Mouse (Mus musculus) intestine, embryonic 15.5 days (tissue): ENCODE data around the gene Tbc1d4. TPM values are rescaled to one million over a fixed set of nuclear protein-coding genes. Genes with fewer than 3 reads are reported as not detected.
"Not testable (repeated sequence)": the region's sequence is repeated elsewhere in the genome, so short reads cannot be mapped to it uniquely, and the experiment has no call there.

Source experiments
- ATAC-seq: fragments of 200-750 bp; cut with Nextera tagmentation; 2 replicates; pipeline ENCODE4 v1.8.0; 2017; ENCODE audit warnings: moderate TSS enrichment, moderate library complexity
- H3K27ac ChIP-seq: fragments of 300-500 bp; sonication (generic); 2 replicates; pipeline ENCODE4 v1.5.1; 2015; ENCODE audit warnings: mild to moderate bottlenecking, inconsistent platforms
- H3K27me3 ChIP-seq: fragments of 300-500 bp; sonication (generic); replicated peaks from 2 replicates; pipeline ENCODE4 v1.6.1; 2015; ENCODE audit warnings: inconsistent platforms
- H3K36me3 ChIP-seq: fragments of 300-500 bp; sonication (generic); 2 replicates; pipeline ENCODE4 v1.6.1; 2015; ENCODE audit warnings: inconsistent platforms
- H3K4me1 ChIP-seq: fragments of 300-500 bp; sonication (generic); replicated peaks from 2 replicates; pipeline ENCODE4 v1.6.1; 2015; ENCODE audit warnings: inconsistent platforms
- H3K4me2 ChIP-seq: fragments of 300-500 bp; sonication (generic); replicated peaks from 2 replicates; pipeline ENCODE4 v1.6.1; 2015; ENCODE audit warnings: mild to moderate bottlenecking, inconsistent platforms
- H3K4me3 ChIP-seq: fragments of 300-500 bp; sonication (generic); replicated peaks from 2 replicates; pipeline ENCODE4 v1.5.1; 2015; ENCODE audit warnings: inconsistent platforms
- H3K9ac ChIP-seq: fragments of 300-500 bp; sonication (generic); 2 replicates; pipeline ENCODE4 v1.6.1; 2015; ENCODE audit warnings: inconsistent platforms
- H3K9me3 ChIP-seq: fragments of 300-500 bp; sonication (generic); 2 replicates; pipeline ENCODE4 v1.6.1; 2016; ENCODE audit warnings: inconsistent platforms
- WGBS: fragments of 180-500 bp; shearing (Covaris S2); methylation state at CpG from one replicate; pipeline ENCODE4 v1.1.7; 2015; 5-methylcytosine and 5-hydroxymethylcytosine counted together
- polyA plus RNA-seq: library from polyadenylated mRNA; unstranded; fragments of >200 nt; fragmentation: Nextera tagmentation; extraction: Ambion mirVana; gene quantifications from 2 replicates; pipeline ENCODE4 v1.2.1, GENCODE M21; 2015

Gene Tbc1d4
- polyA plus RNA-seq, 1 experiment from 2014 or later: 8.9 TPM

DNA sequence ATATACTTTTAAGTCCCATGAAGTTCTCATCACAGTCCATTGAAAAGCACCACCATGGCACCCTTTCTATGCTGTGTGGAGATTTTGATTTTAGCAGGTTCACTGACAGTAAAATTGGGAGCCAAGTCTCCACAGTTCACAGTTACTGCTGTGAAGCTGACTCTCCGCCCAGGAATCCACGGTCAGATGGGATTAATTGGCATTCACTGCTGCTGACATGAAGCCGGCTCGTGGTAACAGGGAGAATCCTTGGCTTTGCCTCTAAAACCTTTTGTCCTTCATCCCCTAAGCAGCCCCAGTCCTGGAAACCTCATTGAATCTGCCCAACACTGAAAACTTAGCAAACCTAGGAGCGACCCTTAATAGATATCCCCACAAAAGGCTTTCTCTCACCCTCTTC is 17.9 kb downstream of the Tbc1d4 start:
- Histone ChIP-seq H3K4me2 (no peak overlapping the region), H3K27ac (no peak overlapping the region), H3K4me1 (no peaks in the 10 kb centered on the region), H3K9me3 (no peaks in the 10 kb centered on the region), H3K9ac (no peak overlapping the region), H3K27me3 (no peaks in the 10 kb centered on the region), H3K36me3 (no peaks in the 10 kb centered on the region), H3K4me3 (no peak overlapping the region)
- no peak for ATAC-seq
- 83% methylated on average over 5 of the region's 5 CpGs for WGBS

- WGBS: 71% methylated on average over 3 of the region's 4 CpGs
- not testable (repeated sequence) for H3K9me3 ChIP-seq
These were observed 20.6 kb downstream of the Tbc1d4 start for GRCm38 (mm10) chr14:101588209-101588991.

GRCm38 (mm10) chr14:101587366-101588040 is 21.5 kb downstream of the Tbc1d4 start:
- not testable (repeated sequence) for H3K4me2 ChIP-seq, H3K27me3 ChIP-seq, H3K27ac ChIP-seq, H3K4me3 ChIP-seq, H3K9me3 ChIP-seq, H3K9ac ChIP-seq, H3K36me3 ChIP-seq, ATAC-seq, H3K4me1 ChIP-seq
- WGBS: 70% methylated on average over 5 of the region's 6 CpGs

More at GRCm38 (mm10) chr14:101588209-101588991, 20.6 kb downstream of the Tbc1d4 start:
- H3K36me3 ChIP-seq, H3K4me3 ChIP-seq, H3K27me3 ChIP-seq, ATAC-seq, H3K4me2 ChIP-seq, H3K27ac ChIP-seq, H3K4me1 ChIP-seq, H3K9ac ChIP-seq: not testable (repeated sequence)

DNA sequence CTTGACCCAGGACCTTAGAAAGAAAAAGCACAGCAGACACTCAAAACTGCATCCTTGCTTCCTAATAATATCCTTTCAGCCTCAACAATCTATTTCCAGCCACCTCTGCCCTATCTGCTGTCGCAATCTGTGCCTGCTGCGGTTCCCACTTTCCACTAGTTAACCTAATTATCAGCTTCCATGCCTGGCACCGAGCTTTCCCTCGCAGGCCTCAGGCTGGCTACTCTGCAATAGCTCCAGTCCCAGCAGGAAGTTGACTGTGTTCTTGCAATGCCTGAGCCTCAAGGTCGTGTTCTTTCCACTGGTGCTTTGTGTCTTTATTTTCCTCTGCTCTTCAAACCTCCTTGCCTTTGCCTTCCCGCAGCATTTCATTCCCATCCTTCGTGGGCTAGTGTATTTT is 22.9 kb downstream of the Tbc1d4 start:
- H3K4me3 ChIP-seq: no peak overlapping the region
- ATAC-seq: no peak
- H3K4me1 ChIP-seq: no peaks in the 10 kb centered on the region
- H3K9me3 ChIP-seq: no peaks in the 10 kb centered on the region
- no peak overlapping the region for H3K27ac ChIP-seq
- H3K9ac ChIP-seq: no peak overlapping the region
- H3K27me3 ChIP-seq: no peaks in the 10 kb centered on the region
- H3K36me3 ChIP-seq: no peaks in the 10 kb centered on the region
- H3K4me2 ChIP-seq: no peak overlapping the region
- WGBS: 69% methylated on average over 7 of the region's 7 CpGs

DNA sequence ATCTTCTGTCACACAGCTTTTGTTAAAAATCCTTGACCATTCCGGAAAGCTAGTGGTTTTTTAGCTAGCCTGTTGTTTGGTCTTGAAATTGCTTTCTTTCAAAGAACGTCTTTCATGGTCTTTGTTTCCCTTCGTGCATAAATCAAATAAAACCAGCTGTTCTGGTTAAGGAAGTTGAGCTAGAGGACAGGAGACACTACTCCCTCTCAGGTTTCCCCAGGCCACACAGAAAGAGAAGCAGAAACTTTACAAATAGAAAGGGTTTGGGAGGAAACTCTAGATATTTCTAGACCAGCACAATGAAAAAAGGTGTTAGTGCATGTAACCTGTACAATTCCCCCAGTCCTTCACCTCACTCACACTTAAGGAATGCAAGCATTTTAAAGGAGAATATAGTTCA is 33.3 kb downstream of the Tbc1d4 start:
- Histone ChIP-seq H3K27me3 (no peaks in the 10 kb centered on the region), H3K4me2 (no peak overlapping the region), H3K27ac (no peak overlapping the region), H3K9me3 (no peaks in the 10 kb centered on the region), H3K4me3 (no peak overlapping the region), H3K9ac (no peak overlapping the region), H3K4me1 (no peaks in the 10 kb centered on the region), H3K36me3 (no peaks in the 10 kb centered on the region)
- no peak for ATAC-seq
- 22% methylated on average over 3 of the region's 3 CpGs for WGBS

DNA sequence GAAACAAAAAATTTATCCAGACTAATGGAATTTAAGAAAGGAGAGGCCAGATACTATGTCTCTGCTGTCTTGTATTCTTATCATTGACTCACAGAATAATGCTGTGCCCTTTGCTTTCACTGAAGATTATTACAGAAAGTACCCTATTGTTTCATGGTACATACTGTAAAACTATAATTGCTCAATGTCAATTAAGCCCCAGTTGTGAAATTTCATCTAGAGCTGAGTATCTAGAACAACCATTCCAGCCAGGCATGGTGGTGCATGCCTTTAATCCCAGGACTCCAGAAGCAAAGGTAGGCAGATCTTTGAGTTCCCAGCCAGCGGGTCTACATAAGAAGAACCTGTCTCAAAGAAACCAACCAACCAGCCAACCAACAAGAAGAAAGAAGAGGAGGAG is 34.5 kb downstream of the Tbc1d4 start:
- ATAC-seq: no peak
- 94% methylated on average over 1 of the region's 1 CpGs for WGBS

DNA sequence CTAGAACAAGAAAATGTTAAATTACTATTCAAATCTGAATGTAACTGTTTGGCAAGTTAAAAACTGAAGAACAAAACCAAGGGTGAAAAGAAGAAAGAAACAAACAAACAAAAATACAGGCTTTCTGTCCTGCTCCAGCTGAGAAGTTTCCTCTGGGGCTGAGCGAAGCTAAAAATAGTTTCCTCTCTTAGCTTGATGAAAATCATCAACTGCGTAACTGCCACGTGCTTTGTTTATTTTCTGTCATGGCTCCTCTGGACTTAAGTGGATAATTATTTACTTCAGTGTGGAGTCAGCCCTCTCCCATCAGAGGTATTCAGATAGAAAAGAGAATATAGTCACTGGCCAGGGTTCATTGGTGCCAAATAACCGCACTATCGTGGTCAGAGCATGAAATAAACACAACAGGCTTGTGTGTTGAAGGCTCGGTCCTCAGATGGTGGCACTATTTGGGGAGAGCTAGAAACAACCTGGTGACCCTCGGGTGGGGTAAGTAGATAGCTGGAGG is 35.8 kb downstream of the Tbc1d4 start:
- ATAC-seq: no peak
- 58% methylated on average over 7 of the region's 7 CpGs for WGBS

More for the DNA sequence above, 34.5 kb downstream of the Tbc1d4 start:
- Histone ChIP-seq H3K27me3 (no peaks in the 10 kb centered on the region), H3K9me3 (no peaks in the 10 kb centered on the region), H3K9ac (no peak overlapping the region), H3K4me3 (no peak overlapping the region), H3K4me2 (no peak overlapping the region), H3K36me3 (no peaks in the 10 kb centered on the region), H3K4me1 (no peaks in the 10 kb centered on the region), H3K27ac (no peak overlapping the region)

GRCm38 (mm10) chr14:101568828-101569227 is 40.2 kb downstream of the Tbc1d4 start:
- Histone ChIP-seq H3K4me1 (no peaks in the 10 kb centered on the region), H3K27me3 (no peaks in the 10 kb centered on the region), H3K9me3 (no peaks in the 10 kb centered on the region), H3K27ac (no peak overlapping the region), H3K4me2 (no peak overlapping the region), H3K4me3 (no peak overlapping the region), H3K9ac (no peak overlapping the region), H3K36me3 (no peaks in the 10 kb centered on the region)
- 76% methylated on average over 2 of the region's 2 CpGs for WGBS
- no peak for ATAC-seq

More for the DNA sequence above, 35.8 kb downstream of the Tbc1d4 start:
- Histone ChIP-seq H3K9me3 (no peaks in the 10 kb centered on the region), H3K4me3 (no peak overlapping the region), H3K27me3 (no peaks in the 10 kb centered on the region), H3K27ac (no peak overlapping the region), H3K9ac (no peak overlapping the region), H3K4me2 (no peak overlapping the region), H3K4me1 (no peaks in the 10 kb centered on the region), H3K36me3 (no peaks in the 10 kb centered on the region)

GRCm38 (mm10) chr14:101566717-101567116 is 42.3 kb downstream of the Tbc1d4 start:
- ATAC-seq: no peak
- no peaks in the 10 kb centered on the region for H3K36me3 ChIP-seq

GRCm38 (mm10) chr14:101565661-101566060 is 43.3 kb downstream of the Tbc1d4 start:
- WGBS: 70% methylated on average over 3 of the region's 3 CpGs

More at GRCm38 (mm10) chr14:101566717-101567116, 42.3 kb downstream of the Tbc1d4 start:
- H3K4me1 ChIP-seq: no peaks in the 10 kb centered on the region
- no peak overlapping the region for H3K27ac ChIP-seq
- H3K4me2 ChIP-seq: no peak overlapping the region
- no peak overlapping the region for H3K4me3 ChIP-seq
- no peak overlapping the region for H3K9ac ChIP-seq
- H3K27me3 ChIP-seq: no peaks in the 10 kb centered on the region
- H3K9me3 ChIP-seq: no peaks in the 10 kb centered on the region
- WGBS: 92% methylated on average over 2 of the region's 2 CpGs

DNA sequence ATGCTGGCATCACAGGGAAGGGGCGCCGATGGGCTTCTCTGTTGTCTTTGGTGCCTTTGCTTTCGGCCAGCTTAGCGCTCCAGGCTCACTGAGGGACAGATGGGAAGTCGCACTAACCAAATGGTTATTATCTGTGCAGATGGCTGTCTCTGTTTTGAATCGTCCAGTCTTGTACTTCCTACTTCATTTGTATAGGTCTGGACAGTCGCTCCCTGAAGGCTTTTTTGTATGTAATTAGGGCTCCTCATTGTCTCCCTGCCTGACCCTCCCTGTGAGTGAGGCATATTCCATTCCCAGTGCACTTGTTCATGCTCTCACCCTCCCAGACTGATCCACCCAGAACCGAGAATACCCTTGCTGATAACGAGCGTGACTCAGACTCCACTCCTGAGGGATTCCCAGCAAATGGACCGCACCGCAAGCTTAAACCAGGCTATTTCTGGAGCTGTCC is 47.7 kb downstream of the Tbc1d4 start:
- Histone ChIP-seq H3K27ac (no peak overlapping the region), H3K36me3 (no peaks in the 10 kb centered on the region), H3K9me3 (no peaks in the 10 kb centered on the region), H3K4me3 (no peak overlapping the region), H3K4me2 (no peak overlapping the region), H3K9ac (no peak overlapping the region), H3K27me3 (no peaks in the 10 kb centered on the region), H3K4me1 (no peaks in the 10 kb centered on the region)
- ATAC-seq: no peak
- 75% methylated on average over 12 of the region's 12 CpGs for WGBS

More at GRCm38 (mm10) chr14:101565661-101566060, 43.3 kb downstream of the Tbc1d4 start:
- no peak overlapping the region for H3K27ac ChIP-seq
- ATAC-seq: no peak
- no peaks in the 10 kb centered on the region for H3K4me1 ChIP-seq
- H3K36me3 ChIP-seq: no peaks in the 10 kb centered on the region
- H3K9ac ChIP-seq: no peak overlapping the region
- H3K9me3 ChIP-seq: no peaks in the 10 kb centered on the region
- no peaks in the 10 kb centered on the region for H3K27me3 ChIP-seq
- H3K4me3 ChIP-seq: no peak overlapping the region
- H3K4me2 ChIP-seq: no peak overlapping the region

- no peaks in the 10 kb centered on the region for H3K9me3 ChIP-seq
- no peaks in the 10 kb centered on the region for H3K27me3 ChIP-seq
- no peak overlapping the region for H3K9ac ChIP-seq
- no peak overlapping the region for H3K4me2 ChIP-seq
- no peaks in the 10 kb centered on the region for H3K36me3 ChIP-seq
- 82% methylated on average over 3 of the region's 3 CpGs for WGBS
- no peak for ATAC-seq
- H3K27ac ChIP-seq: no peak overlapping the region
- no peaks in the 10 kb centered on the region for H3K4me1 ChIP-seq
- no peak overlapping the region for H3K4me3 ChIP-seq
These were observed 49.5 kb downstream of the Tbc1d4 start for GRCm38 (mm10) chr14:101559446-101559845.
